Mouse (Mus musculus): ENCODE data around the gene Numbl.

Gene Numbl

DNA sequence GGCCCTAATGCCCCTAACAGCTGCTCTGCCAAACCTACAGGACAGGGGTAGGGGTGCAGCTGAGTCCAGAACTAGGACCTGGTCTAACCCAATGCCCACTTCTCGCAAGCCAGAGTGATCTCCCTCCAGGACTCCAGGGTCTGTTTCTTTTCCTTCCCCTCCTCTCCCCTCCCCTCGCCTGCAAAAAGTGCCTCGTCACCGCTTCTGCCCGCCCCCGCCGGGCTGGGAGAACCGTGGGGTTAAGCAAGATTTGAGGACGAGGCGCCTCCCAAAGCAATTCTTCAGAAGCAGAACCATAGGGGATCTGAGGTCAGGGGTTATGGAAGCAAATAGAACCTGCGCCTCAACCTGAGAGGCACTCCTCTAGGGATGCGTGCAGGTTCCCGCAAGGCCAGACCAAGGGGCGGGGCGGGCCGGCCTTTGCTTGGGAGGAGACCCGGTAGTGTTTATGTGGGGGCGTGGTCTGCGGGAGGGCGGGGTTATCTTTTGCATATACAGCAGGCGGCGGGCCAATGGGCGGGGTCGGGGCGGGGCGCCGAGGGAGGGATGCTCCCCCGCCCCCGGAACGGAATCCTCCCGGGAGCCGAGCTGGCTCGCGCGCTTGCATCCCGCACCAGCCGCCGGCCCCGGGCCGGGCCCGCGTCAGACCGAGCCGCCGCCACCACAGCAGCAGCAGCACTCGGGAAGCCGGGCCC, at the start of gene Numbl:
TSS of gene Numbl (plus strand) at position 229 of the 695 bp plus-strand sequence.
- peak; percentile 86 for DNase-seq (ENCODE audit: low spot score in 2 of 2)

DNA sequence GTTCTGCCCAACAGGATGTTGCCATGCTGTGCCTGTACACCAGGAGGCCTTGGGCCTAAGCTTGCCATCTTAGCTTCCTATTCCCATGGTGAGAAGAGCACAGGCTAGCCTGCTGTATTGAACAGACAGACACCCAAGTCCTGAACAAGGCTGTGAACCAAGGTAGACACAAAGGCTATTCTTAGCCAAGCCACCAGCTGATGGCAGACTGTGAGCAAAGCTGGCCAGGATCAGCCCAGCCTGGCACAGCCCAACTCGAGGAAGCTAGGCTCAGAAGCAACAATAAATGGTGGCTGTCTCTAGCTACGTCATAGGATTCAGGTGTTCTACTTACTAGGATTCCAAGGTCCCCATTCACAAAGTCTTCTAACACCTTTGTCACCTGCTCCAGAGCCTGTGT, 45.6 kb upstream of the Numbl start:
- no peak for DNase-seq (ENCODE audit: low spot score in 2 of 2)

DNA sequence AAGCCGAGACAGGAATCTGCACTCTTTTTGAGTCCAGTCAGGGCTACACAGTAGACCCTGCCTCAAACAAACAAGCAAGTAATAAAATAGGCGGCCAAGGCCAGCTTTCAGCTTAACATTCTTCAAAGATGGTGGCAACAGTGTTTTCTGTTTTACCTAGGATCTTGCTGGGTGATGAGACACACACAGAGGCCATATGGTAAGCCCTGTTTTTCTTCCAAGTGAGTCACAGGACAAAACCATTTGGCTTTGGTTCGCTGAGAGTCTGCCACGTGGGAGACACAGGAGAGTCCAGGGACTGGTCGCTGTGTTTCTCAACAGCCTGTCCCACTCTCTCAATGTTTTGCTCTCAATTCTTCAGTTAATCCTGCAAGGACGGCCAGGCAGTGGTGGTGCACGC, 39.6 kb upstream of the Numbl start:
- DNase-seq (ENCODE audit: low spot score in 2 of 2) = no peak

DNA sequence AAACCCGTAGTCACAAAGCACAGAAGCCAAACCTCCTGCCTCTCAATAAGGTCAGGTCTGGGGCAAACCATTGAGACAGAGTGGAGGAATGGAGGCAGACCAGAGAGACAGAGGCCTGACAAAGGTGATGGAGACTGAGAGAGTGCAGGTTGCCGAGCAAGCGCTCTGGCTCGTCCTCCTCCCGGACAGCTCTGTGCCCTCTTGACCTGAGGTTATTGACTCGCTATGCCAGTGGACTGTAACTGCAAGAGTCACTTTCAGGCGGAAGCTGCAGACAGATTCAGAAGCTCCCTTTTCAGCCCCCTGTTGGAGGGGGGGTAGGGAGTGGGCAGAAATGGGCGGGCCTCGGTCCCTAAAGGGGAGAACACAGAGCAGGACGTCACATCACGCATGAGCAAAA, 38.3 kb upstream of the Numbl start:
- DNase-seq (ENCODE audit: low spot score in 2 of 2) = no peak

DNA sequence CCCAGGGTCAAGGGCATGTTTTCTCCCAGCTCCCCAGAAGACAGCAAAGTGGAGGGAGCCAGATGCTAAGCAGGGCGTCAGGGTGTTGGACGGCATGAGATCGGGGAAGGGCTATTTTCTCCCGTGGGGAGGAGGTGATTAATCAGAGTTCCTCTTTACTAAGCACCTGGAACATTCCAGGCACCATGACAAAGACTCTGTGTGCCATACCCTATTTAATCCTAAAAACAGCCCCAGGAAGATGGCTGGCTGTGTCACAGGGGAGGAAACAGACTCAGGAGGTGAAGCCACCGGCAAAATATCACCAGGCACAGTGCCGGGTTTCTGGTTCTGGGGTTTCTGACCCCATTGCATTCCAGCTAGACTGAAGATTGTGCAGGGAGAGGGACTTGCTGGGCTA, 36.3 kb upstream of the Numbl start:
- no peak for DNase-seq (ENCODE audit: low spot score in 2 of 2)

DNA sequence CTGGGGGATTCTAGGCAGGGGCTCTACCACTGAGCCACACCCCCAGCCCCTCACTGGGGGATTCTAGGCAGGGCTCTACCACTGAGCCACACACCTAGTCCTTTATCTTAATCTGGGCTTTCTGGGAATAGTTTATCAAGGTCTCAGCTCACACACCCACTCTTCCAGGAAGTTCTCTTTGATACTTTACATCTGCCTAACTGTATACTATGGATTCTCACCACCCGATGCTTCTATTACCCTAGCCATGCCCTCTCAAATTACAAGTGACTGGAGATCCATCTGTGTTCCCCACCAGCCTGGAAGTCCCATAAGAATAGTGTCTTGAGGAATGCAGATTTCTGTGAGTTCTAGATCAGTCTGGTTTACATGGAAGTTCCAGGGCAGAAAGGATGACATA, 35.7 kb upstream of the Numbl start:
- DNase-seq (ENCODE audit: low spot score in 2 of 2) = no peak

DNA sequence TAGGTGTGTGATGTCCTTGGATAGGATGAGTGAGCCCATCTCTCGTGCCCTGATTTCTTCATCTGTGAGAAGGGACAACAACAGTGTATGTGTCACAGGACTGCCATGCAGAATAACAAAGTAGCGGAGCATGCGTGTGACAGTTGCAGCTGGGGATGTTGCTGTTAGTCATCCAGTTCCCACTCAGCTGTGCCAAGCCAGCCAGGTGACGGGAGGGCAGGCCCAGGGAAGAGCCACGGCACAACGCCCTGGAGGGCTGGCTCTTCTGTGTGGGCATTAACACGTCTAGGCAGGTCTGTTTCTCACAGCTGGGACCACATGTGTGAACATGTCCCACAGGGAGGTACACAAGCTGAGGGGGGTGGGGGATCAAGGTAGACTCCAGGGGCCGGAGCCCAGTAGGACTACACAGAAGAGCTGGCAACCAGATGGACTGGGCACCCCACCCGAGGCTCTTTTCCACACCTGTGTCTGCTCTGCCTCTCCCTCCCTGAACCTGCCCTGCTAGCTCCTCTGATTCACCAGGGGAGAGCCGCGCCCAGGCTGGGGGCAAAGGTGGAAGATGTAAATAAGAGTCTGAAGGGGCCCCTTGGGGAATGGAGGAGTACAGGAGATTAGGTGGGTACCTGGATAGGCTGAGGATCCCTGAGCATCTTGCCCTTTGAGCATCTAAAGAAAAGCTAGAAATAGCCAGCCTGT, 33.2 kb upstream of the Numbl start:
- DNase-seq (ENCODE audit: low spot score in 2 of 2) = no peak

DNA sequence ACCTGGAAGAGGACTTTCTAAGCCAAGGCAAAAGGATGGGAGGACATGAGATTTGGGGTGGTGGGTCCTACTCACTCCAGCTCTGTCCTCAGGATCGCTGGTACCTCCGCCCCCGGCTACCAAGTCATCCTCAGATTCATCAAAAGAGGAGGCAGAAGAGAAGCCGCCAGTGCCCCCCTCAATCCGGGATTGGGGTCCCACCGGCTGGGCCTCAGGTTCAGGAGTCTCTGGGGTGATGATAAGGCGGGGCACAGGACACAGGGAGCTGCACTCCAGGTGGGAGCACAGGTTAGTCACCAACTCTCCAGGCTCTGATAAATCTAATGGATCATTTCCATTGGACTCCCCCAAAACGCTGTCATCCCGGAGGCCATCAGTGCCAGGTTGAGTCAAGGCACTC, 31.0 kb upstream of the Numbl start:
- DNase-seq (ENCODE audit: low spot score in 2 of 2) = no peak

DNA sequence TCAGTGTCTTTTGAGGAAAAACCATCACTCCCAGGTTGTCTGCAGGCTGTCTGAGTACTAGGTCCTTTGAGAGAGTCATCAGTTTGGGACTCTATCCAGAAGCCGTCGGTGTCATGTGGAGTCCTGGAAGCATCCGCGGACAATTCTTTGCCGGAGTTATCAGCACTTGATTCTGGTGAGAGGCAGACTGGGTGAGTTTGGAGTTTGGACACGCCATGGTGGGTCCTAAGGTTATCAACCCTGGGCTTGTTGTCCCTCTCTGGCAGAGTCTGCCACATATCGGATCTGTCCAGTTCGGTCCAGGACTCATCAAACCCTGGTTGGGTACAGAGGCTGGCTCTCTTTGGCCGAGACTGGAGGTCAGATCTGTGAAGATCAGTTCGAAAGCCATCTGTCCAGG, 30.6 kb upstream of the Numbl start:
- no peak for DNase-seq (ENCODE audit: low spot score in 2 of 2)

DNA sequence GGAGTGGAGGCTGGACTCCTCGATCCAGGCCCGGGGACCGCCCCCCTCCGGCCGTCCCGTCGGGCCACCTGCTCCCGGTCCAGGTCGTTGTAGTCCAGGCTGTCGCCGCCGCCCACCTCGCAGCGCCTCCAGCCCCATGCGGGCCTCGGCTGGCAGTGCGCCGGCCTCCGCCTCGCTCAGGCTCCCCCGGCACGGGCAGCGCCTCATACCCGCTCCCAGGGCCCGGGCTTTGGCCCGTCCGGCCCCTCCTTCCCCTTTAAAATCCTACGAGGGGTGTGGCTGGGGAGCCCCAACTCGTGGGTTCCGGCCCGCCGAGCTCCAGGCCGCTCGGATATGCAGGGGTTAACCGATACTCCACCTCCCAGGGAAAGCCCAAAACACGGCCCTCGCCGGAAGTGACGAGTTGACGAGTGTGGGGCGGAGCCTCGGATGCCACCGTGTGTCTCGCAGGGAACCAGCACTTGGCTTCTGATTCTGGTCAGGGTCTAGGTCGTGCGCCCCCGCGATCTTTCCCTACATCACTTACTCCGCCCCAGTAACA, 29.9 kb upstream of the Numbl start, which contains the start of gene Itpkc:
TSS of gene Itpkc (minus strand) at position 381 of the 541 bp plus-strand sequence.
- DNase-seq (ENCODE audit: low spot score in 2 of 2) = peak; percentile 76 to 83

DNA sequence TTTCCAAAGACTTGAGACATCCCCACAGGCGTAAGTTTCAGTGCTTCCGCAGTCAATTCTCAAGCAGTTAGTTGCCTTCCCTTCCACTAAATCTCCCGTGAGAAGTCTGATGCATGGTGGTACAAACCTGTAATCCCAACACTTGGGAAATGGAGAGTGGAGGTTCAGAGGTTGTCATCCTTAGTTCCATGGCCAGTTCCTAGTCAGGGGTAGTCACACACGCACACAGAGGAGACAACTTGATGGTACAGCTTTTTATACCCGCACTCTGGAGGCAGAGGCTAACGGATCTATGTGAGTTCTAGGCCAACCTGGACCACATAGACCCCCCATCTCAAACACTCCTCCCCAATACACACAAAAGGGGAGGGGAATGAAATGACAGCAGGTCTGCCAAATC, 29.4 kb upstream of the Numbl start:
- no peak for DNase-seq (ENCODE audit: low spot score in 2 of 2)

DNA sequence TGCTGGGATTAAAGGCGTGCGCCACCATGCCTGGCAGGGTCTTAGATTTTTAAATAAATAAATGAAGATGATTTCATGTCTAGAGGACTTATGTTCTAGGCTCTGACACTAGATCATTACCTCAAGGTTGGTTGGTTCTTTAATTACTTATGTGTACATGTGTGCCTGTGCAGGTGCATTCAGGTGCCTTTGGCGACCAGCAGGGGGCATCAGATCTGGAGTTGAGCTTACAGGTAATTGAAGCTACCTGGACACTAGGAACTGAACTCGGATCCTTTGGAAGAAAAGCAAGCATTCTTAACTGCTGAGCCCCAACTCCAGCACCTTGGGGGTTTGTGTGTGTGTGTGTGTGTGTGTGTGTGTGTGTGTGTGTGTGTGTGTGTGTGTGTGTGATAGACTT, 27.5 kb upstream of the Numbl start:
- DNase-seq (ENCODE audit: low spot score in 2 of 2) = no peak

DNA sequence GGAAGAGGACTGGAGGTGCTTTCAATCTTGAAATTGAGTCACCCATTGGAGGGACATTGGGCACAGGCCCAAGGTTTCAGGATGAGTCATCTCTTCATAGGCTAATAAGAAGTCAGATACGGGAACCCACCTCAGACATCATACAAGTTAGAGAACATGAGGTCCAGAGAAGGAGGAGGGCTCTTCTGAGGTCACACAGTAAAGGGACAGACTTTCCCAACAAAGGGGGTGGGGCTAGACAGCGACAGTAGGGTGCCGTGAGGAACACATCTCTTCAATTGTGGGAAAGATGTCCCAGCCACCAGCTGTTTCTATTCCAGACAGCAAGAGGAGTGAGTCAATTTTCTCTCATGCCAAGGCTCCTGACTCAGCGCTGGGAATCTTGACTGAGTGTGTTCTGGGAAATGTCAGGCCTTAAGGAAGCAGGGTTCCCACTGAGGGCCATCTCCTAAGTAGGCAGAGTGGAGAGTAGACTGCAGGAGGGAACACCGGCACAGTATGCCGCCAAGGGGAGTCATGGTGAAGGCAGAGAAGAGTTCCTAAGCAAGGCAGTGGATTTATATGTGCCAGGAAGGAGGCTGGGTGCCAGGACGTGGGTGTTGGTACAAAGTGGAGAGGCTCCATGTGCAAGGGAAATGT, 26.4 kb upstream of the Numbl start:
- DNase-seq (ENCODE audit: low spot score in 2 of 2) = no peak

DNA sequence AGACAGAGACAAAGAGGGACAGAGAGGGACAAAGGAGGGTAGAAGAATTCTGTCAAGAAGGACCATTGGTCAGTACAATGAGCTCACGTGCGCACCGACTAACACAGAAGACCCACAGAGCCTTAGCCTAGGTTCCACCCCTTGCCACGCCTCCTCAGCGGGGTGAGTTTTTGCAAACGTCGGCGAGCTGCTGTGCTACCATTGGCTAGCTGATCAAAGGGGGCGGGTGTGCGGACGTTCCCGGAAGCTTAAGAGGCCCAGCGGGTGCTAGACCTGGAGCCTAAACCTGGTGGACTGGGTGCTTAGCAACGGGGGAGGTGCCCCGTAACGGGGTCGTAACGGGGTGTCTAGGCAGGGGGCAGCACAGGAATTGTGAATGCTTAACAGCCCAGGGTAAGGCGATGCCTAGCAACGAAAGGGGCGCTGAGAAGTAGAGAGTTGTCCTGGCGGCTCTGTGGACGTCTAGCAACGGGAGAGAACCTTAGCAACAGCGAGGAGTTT, 25.4 kb upstream of the Numbl start, which contains the start of gene Coq8b:
TSS of gene Coq8b (plus strand) at position 243 of the 501 bp plus-strand sequence.
- DNase-seq (ENCODE audit: low spot score in 2 of 2) = peak; percentile 80 to 85

DNA sequence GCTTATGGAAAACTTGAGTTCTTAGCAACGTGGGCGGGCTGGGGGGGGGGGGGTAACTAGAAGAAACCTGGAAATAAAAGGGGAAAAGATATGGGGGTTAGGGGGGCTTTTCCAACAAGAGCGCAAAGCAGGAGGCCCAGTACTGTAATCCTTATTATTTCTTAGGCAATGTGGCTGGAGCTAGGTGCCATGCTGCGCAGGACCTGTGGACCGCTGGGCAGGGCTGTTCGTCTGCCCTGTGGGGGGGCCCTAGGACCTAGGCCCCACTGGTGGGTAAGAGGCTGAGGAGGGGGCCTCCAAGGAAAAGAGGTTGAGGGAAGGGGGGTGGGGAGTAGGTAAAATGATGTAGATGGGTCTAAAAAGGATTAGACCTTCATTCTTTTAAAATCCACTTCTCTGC, 24.9 kb upstream of the Numbl start:
- no peak for DNase-seq (ENCODE audit: low spot score in 2 of 2)

DNA sequence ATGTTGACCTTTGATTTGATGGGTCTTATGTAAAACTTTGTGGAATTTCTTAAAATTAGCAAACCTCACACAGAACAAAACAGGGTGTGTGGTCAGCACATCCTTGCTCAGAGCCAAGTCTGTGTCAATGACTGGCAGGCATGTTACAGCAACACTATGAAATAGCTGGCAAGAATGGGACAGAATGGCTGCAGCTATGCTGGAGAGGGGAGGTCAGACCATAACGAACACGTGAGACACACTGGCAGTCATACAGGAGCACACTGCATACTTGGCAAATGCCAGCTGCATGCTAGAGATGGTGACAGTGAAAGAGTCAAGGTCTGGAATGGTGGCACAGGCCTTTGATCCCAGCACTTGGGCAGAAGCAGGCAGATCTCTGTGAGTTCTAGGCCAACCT, 22.5 kb upstream of the Numbl start:
- DNase-seq (ENCODE audit: low spot score in 2 of 2) = no peak

DNA sequence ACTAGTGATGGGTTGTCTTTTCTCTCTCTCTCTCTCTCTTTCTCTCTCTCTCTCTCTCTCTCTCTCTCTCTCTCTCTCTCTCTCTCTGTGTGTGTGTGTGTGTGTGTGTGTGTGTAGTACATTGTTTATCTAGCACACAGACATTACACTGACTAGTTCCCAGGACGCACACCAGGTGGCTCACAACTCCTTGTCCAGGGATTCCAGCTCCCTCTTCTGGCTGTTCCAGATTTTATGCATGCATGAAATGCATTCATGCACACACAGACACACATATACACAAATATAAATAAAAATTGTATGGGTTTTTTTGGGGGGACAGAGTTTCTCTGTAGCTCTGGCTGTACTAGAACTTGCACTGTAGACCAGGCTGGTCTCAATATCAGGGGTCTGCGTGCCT, 20.7 kb upstream of the Numbl start:
- DNase-seq (ENCODE audit: low spot score in 2 of 2) = no peak

DNA sequence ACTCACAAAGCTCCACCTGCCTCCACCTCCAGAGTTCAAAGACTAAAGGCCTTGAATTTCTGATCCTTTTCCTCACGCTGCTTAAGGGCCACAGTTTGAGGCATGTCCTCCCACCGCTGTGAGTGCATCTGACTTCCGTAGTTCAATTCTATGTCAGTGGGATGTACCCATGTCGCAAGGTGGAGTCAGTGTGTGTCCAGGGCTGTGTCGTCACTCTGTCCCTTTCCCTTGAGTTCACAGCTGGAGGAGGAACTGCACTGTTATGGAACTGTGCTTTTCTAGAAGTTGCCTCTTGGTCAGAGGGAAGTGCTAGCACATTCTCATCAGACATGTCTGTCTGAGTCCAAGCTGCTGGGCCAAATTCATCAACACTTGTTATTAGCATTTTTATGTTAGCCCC, 19.7 kb upstream of the Numbl start:
- no peak for DNase-seq (ENCODE audit: low spot score in 2 of 2)

DNA sequence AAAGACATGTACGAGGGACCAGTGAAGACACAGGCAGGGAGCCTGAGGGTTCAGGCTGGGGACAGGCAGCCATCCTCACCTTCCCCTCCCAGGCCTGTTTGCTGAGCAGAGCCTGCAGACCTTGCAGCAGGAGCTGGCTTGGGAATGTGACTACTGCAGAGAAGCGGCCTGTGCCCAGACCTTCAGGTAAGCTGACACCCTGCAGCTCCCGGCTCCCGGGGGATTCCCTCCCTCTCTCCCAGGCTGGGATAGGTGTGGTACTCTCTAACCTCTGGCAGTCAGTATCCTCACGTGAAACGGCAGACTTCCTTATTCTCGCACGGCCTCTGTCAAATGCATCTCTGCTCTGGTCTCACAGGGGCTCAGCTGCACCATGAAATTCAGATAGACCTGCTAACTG, 15.0 kb upstream of the Numbl start:
- DNase-seq (ENCODE audit: low spot score in 2 of 2) = no peak

DNA sequence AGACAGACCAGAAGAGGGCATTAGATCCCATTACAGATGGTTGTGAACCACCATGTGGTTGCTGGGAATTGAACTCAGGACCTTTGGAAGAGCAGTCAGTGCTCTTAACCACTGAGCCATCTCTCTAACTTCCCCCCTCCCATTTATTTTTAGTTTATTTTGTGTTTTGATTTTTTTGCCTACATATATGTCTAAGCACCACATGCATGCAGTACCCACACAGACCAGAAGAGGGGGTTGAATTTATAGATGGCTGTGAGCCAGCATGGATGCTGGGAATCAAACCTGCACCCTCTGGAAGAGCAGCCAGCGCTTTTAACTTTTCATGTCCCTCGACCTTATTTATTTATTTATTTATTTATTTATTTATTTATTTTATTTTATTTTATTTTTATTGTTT, 14.1 kb upstream of the Numbl start:
- DNase-seq (ENCODE audit: low spot score in 2 of 2) = peak in 1 of 2 experiments; percentile 24

DNA sequence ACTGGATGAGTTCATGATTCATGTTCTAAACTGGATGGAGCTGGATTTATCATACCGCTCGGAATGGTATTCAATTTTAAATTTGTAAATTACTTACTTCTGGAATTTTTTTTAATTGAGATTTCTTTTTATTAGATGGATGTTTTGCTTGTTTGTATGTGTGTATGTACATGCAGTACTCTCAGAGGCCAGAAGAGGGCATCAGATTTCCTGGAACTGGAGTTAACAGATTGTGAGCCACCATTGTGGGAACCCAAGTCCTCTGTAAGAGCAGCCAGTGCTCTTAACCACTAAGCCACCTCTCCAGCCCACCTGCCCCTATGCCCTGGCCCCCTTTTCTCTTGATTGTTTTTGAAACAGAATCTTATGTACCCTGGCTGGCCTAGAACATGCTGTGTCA, 9.1 kb upstream of the Numbl start:
- DNase-seq (ENCODE audit: low spot score in 2 of 2) = no peak

DNA sequence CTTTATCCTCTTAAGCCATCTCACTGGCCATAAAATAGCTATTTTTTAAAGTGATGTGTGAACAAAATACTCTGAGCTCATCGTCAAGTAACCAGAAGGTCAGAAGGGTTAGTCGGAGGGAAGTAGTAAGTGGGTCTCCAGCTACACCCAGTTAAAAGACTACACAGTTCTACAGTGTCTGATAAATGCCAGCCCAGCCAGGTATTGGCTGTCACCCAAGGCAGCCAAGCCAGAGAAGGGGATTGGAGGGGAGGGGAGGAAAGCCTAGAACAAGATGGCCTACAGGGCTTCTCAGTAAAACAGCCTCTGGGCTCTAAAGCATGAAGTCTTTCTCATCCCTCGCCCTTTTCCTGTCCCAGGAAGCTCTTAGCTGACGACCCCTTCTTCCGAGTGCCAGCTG, 8.3 kb upstream of the Numbl start:
- DNase-seq (ENCODE audit: low spot score in 2 of 2) = no peak

DNA sequence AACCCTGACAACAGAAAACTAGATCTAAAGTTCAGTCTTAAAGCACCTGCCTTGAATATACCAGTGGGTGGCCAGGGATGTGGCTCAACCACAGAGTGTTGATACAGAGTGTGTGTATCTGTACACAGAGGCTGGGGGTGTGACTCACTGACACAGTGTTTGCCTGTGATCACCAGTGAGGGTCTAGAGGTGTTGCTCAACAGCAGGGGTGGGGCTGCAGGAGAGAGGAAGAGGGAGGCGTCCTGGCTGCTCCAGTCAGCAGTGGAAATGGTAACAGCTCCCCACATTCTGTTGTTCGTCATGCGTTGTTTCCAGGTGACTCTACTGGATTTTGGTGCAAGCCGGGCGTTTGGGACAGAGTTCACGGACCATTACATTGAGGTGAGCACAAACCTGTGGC, 6.3 kb upstream of the Numbl start:
- no peak for DNase-seq (ENCODE audit: low spot score in 2 of 2)
